Mouse (Mus musculus): ENCODE data around the gene Chst12. TPM values are rescaled to one million over a fixed set of nuclear protein-coding genes. Genes with fewer than 3 reads are reported as not detected.
"Not testable (repeated sequence)": the region's sequence is repeated elsewhere in the genome, so short reads cannot be mapped to it uniquely, and the experiment has no call there.

The Chst12 gene
- 18.4 and 18.7 TPM in 2 replicates for polyA plus RNA-seq (2015; fragmentation: Nextera tagmentation; extraction: Ambion mirVana)

DNA sequence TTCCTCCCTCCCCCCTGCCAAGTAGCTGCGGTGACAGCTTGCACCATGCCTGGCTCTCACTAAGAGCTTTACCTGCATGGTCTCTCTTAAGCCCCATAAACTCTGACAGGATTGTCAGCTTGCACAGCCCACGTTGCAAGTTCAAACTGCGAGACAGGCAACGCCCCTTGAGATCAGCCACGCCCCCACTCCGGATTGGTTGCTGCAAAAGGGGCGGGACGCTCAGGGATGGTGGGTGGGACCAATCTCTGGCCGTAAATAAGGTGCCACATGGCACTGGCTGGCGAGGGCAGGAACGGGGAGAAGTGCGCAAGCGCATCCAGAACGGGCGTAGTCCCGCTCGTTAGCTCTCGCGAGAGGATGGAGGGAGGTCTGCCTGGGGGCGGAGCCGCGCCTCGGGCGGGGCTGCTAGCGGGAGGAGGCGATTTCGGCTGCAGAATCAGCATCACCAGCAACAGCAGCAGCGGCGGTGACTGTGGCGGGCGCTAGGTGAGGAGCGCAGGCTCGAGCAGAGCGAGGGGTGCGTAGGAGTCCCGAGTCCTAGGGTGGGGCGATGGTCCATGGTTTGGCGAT lies at the start of gene Chst12:
Chst12 (plus strand) TSS at position 343 of the 573 bp plus-strand sequence.
- H3K9me3 ChIP-seq = no peaks in the 10 kb centered on the region
- no peaks in the 10 kb centered on the region for H3K36me3 ChIP-seq
- peaks cover 60% of the 10 kb centered on the region for H3K4me1 ChIP-seq
- H3K27me3 ChIP-seq = no peaks in the 10 kb centered on the region; the same call in 1 of the 2 replicates
- under 1% methylated on average over 38 of the region's 38 CpGs for whole genome bisulfite sequencing
- peak within 1 kb of the TSS; percentile 78 for H3K27ac ChIP-seq
- peak; percentile 93 for ATAC-seq (ENCODE audit: insufficient number of reproducible peaks, insufficient read depth, low FRiP score, low TSS enrichment, low read depth)
- H3K4me3 ChIP-seq = peak within 1 kb of the TSS; percentile 67
- H3K9ac ChIP-seq = peak within 1 kb of the TSS; percentile 83
- H3K4me2 ChIP-seq = peak within 1 kb of the TSS; percentile 80

DNA sequence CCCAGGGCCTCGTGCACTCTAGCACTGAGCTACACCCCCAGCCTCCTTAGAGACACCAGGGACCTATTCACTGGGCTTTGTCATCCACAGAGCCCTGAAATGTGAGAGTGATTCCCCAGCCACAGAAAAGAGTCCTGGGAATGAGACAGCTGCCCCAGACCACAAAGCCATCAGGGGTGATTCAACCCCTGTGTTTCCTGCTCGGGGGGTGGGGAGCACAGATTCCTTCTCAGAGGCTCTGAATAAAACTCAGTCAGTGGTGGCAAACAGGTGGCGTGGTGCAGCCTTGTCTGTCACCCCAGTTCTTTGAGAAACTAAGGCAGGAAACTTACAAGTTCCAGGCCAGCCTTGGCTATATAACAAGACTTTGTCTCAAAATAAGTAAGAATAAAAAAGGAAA lies 43.9 kb upstream of the Chst12 start:
- H3K36me3 ChIP-seq = no peaks in the 10 kb centered on the region
- H3K4me2 ChIP-seq = no peak overlapping the region
- no peaks in the 10 kb centered on the region for H3K4me1 ChIP-seq
- H3K4me3 ChIP-seq = no peak overlapping the region
- ATAC-seq (ENCODE audit: insufficient number of reproducible peaks, insufficient read depth, low FRiP score, low TSS enrichment, low read depth) = no peak
- peaks cover 12% of the 10 kb centered on the region; the same call in 1 of the 2 replicates for H3K9me3 ChIP-seq
- WGBS = 74% methylated on average over 3 of the region's 3 CpGs
- no peak overlapping the region for H3K27ac ChIP-seq
- no peaks in the 10 kb centered on the region for H3K27me3 ChIP-seq
- H3K9ac ChIP-seq = no peak overlapping the region

DNA sequence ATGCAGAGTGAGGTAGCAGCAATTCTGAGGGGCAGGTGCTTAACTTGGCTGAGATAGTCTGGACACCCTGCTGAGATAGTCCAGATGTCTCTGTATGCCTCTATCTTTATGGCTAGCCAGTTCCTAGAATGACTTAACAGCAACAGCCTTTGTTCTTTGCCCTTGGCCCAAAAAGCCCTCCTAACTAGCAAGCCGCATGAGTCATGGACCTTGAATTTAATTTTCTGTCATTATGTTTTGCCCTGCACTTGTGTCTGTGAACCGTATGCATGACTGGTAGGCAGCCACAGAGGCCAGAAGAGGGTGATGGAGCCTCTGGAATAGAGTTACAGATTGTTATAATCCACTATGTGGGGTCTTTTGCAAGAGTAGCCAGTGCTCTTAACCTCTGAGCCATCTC lies 42.2 kb upstream of the Chst12 start:
- H3K9me3 ChIP-seq = peaks cover 12% of the 10 kb centered on the region; the same call in 1 of the 2 replicates
- not testable (repeated sequence) for H3K4me1 ChIP-seq; H3K36me3 ChIP-seq; ATAC-seq (ENCODE audit: insufficient number of reproducible peaks, insufficient read depth, low FRiP score, low TSS enrichment, low read depth); H3K4me3 ChIP-seq; H3K4me2 ChIP-seq; H3K27me3 ChIP-seq; H3K27ac ChIP-seq; H3K9ac ChIP-seq
- WGBS = 75% methylated on average over 2 of the region's 2 CpGs

DNA sequence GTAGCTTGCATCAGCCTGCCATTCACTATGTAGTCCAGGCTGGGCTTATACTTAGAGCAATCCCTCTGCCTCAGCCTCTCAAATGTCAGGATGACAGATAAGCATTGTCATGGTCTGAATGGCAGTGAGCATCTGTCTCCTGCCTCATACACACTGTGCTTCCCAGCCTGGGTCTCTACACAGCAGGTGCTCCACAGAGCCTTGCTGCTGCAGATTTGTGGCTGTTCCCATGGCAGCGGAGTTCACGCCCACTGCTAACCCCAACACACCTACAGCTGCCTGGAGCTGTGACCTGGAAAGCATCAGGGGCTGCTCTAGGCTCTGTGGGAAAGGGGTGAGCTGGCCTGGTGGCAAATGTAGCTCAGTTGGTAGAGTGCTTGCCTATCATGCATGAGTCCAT lies 40.4 kb upstream of the Chst12 start:
- WGBS = 76% methylated on average over 2 of the region's 2 CpGs
- no peak overlapping the region for H3K4me3 ChIP-seq
- H3K27me3 ChIP-seq = no peaks in the 10 kb centered on the region
- peaks cover 12% of the 10 kb centered on the region; the same call in 1 of the 2 replicates for H3K9me3 ChIP-seq
- no peaks in the 10 kb centered on the region for H3K4me1 ChIP-seq
- H3K4me2 ChIP-seq = no peak overlapping the region
- ATAC-seq (ENCODE audit: insufficient number of reproducible peaks, insufficient read depth, low FRiP score, low TSS enrichment, low read depth) = no peak
- no peak overlapping the region for H3K9ac ChIP-seq
- H3K36me3 ChIP-seq = no peaks in the 10 kb centered on the region
- H3K27ac ChIP-seq = no peak overlapping the region

DNA sequence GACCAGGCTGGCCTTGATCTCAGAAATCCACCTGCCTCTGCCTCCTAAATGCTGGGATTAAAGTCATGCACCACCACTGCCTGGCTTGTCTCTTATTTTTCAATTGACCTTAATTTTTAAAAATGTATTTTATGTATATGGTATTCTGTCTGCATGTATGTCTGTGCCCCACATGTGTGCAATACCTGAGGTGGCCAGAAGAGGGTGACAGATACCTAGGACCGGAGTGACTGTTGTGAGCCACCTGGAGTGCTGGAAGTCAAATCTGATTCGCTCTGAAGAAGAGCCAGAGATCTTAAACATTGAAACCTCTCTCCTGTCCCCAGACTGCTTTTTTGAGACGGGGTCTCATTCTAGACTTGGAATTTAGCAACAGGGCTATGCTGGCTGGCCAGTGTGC lies 33.0 kb upstream of the Chst12 start:
- Histone ChIP-seq H3K27me3 (no peaks in the 10 kb centered on the region), H3K27ac (no peak overlapping the region), H3K36me3 (no peaks in the 10 kb centered on the region), H3K4me3 (no peak overlapping the region), H3K9ac (no peak overlapping the region), H3K9me3 (no peaks in the 10 kb centered on the region), H3K4me1 (no peaks in the 10 kb centered on the region), H3K4me2 (no peak overlapping the region)
- 84% methylated on average over 3 of the region's 3 CpGs for WGBS
- no peak for ATAC-seq (ENCODE audit: insufficient number of reproducible peaks, insufficient read depth, low FRiP score, low TSS enrichment, low read depth)

DNA sequence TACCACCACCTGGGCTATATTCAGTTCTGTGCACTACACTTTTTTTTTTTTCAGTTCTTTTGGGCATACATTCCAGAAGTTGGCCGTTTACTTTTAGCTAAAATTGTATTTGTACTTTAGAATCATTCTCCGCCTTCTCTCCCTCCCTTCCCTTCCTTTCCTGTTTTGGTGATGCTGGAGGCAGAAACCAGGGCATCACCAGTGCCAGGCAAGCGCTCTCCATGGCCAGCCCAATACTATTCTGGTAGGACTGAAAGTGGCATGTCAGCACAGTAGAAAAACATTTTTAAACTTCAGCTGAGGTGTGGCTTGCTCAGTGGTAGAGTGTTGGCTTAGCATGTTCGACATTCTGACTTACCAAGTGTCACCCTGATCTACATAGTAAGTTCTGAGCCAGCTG lies 23.9 kb upstream of the Chst12 start:
- no peak overlapping the region for H3K4me2 ChIP-seq
- no peak overlapping the region for H3K4me3 ChIP-seq
- H3K4me1 ChIP-seq = no peaks in the 10 kb centered on the region
- 75% methylated on average over 4 of the region's 4 CpGs for WGBS
- H3K9me3 ChIP-seq = no peaks in the 10 kb centered on the region
- H3K27me3 ChIP-seq = no peaks in the 10 kb centered on the region; the same call in 1 of the 2 replicates
- no peak overlapping the region for H3K9ac ChIP-seq
- no peak for ATAC-seq (ENCODE audit: insufficient number of reproducible peaks, insufficient read depth, low FRiP score, low TSS enrichment, low read depth)
- no peak overlapping the region for H3K27ac ChIP-seq
- no peaks in the 10 kb centered on the region for H3K36me3 ChIP-seq

DNA sequence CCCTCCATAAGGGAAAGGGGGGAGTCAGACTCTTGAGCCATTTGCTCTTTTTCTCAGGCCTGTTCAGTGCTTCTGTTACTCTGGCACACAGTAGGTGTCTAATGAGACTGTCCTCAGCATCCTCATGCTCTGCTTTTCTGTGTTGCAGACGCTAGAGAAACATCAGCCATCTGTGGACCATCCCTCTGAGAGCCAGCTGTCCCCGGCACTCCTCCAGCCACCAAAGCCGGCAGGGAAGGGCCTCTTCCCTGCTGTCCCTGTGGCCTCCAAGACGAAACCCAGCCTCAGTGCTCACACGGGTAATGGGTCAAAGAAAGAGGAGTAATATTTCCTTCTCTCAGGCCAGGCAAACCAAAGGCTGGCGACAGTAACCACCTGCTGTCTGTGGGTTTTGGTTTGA lies 14.2 kb upstream of the Chst12 start:
- H3K27me3 ChIP-seq = peaks cover 13% of the 10 kb centered on the region
- H3K9me3 ChIP-seq = no peaks in the 10 kb centered on the region
- H3K27ac ChIP-seq = no peak overlapping the region
- H3K9ac ChIP-seq = no peak overlapping the region
- H3K4me1 ChIP-seq = no peaks in the 10 kb centered on the region
- H3K36me3 ChIP-seq = no peaks in the 10 kb centered on the region
- no peak overlapping the region for H3K4me2 ChIP-seq
- WGBS = 63% methylated on average over 6 of the region's 6 CpGs
- no peak for ATAC-seq (ENCODE audit: insufficient number of reproducible peaks, insufficient read depth, low FRiP score, low TSS enrichment, low read depth)
- no peak overlapping the region for H3K4me3 ChIP-seq

DNA sequence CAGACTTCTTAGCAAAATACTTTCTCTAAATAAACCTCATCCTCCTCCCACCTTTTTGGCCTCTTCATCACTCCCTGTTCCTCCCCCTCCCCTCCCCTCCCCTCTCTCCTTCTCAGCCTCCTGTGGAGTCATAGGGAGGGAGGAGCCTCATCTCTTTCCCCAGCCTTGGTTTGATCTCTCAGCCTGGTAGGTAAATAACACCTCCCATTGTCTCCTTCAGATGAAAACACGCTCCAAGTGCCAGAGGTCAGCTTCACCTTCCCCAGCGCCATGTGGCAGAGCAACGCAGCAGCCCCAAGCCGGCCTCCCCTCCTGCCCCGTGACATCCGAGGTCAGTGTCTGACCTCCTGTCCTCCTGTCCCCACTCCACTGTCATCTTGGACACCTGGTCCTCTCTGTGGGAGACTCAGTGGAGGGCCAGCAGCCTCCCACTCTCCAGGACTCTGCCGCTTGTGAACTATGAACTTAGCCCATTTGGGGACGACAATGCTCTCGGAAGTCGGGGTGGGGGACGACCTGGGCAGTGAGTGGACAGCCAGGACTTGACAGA lies 12.6 kb upstream of the Chst12 start:
- Histone ChIP-seq H3K27me3 (peaks cover 4% of the 10 kb centered on the region; the same call in 1 of the 2 replicates), H3K4me2 (no peak overlapping the region), H3K9ac (no peak overlapping the region), H3K27ac (no peak overlapping the region), H3K4me1 (no peaks in the 10 kb centered on the region), H3K4me3 (no peak overlapping the region), H3K36me3 (no peaks in the 10 kb centered on the region), H3K9me3 (no peaks in the 10 kb centered on the region)
- 26% methylated on average over 11 of the region's 11 CpGs for WGBS
- no peak for ATAC-seq (ENCODE audit: insufficient number of reproducible peaks, insufficient read depth, low FRiP score, low TSS enrichment, low read depth)

DNA sequence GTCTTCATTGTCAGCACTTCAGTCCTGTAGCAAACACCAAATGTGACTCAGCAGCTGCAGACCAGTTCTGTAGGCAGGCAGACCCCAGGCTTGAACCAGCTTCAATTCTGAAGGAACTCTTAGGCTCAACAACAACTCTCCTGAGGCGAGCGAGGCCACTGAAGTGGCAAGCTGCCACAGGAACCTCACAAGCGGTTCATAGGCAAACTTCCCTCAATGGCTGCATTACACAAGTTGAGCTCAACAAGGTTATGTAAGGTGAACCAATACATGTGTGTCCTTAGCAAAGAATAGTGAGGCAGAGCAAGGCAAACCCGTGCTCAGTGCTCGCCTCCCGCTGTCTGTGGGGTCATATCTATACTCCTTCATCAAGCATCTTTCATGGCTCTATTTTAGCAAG lies 7.2 kb upstream of the Chst12 start:
- Histone ChIP-seq H3K27ac (no peak overlapping the region), H3K4me2 (no peak overlapping the region), H3K4me1 (peaks cover 9% of the 10 kb centered on the region), H3K36me3 (no peaks in the 10 kb centered on the region), H3K27me3 (no peaks in the 10 kb centered on the region; the same call in 1 of the 2 replicates), H3K9ac (no peak overlapping the region), H3K4me3 (no peak overlapping the region), H3K9me3 (no peaks in the 10 kb centered on the region)
- ATAC-seq (ENCODE audit: insufficient number of reproducible peaks, insufficient read depth, low FRiP score, low TSS enrichment, low read depth) = no peak
- 81% methylated on average over 6 of the region's 6 CpGs for WGBS

DNA sequence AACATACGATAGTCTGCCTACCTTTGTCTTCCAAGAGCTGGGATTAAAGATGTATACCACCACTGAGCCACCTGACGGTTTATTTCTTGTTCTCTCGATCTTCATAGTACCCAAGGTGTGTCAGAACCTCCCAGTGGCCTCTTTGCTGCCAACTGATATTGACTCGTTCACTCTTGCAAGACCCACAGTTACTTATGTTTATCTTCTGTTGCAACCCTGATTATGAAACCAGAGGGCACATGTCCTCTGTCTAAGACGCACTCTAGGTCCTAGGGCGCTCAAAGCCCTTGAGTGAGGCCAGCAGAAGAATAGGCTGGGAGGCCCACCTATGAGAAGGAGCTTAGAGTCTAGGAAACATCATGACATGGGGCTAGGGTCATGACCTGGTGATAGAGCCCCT lies 4.6 kb upstream of the Chst12 start:
- no peak overlapping the region for H3K9ac ChIP-seq
- H3K4me3 ChIP-seq = no peak overlapping the region
- H3K9me3 ChIP-seq = no peaks in the 10 kb centered on the region
- no peaks in the 10 kb centered on the region for H3K36me3 ChIP-seq
- H3K27ac ChIP-seq = no peak overlapping the region
- no peak overlapping the region for H3K4me2 ChIP-seq
- H3K27me3 ChIP-seq = no peaks in the 10 kb centered on the region; the same call in 1 of the 2 replicates
- no peak for ATAC-seq (ENCODE audit: insufficient number of reproducible peaks, insufficient read depth, low FRiP score, low TSS enrichment, low read depth)
- WGBS = 90% methylated on average over 6 of the region's 6 CpGs
- H3K4me1 ChIP-seq = peaks cover 18% of the 10 kb centered on the region

DNA sequence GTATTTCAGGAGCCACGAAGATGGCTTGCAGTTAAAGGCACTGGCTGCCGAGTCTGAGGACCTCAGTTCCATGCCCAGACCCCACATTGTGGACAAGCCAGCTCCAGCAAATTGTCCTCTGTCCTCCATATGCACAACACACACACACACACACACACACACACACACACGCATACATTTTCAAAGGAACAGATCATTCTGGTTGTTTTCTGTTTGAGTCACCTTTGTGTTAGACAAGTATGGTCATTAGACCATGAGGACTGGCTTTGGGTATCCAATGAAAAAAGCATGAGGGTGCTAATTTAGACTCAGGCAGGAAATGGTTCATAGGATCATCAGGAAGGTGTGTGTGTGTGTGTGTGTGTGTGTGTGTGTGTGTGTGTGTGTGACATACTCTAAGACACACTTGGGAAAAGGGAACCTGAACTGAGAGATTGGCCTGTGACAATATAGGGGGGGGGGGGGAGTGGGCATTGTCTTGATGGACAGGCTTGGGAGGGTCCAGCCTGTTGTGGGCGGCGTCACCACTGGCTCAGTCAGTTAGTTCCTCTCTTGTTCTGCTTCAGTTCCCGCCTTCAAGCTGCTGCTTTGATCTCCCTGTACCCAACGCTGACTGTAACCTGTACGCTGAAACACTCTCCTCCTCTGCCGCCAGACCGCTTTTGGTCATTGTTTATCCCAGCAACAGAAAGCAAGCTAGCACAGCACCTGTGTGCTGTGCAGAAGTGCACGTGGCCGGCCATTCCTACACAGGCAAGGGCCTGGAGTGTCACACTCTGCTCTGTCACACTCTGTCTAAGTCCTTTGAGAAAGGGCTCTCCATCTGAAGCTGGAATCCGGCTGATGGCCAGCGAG lies 3.1 kb upstream of the Chst12 start:
- Histone ChIP-seq H3K36me3 (no peaks in the 10 kb centered on the region), H3K4me3 (peak overlapping the region; percentile 24), H3K4me1 (peaks cover 33% of the 10 kb centered on the region), H3K9ac (peak overlapping the region; percentile 69), H3K27ac (no peak overlapping the region), H3K4me2 (peak overlapping the region; percentile 55), H3K9me3 (no peaks in the 10 kb centered on the region), H3K27me3 (no peaks in the 10 kb centered on the region; the same call in 1 of the 2 replicates)
- no peak for ATAC-seq (ENCODE audit: insufficient number of reproducible peaks, insufficient read depth, low FRiP score, low TSS enrichment, low read depth)
- WGBS = 19% methylated on average over 14 of the region's 14 CpGs

DNA sequence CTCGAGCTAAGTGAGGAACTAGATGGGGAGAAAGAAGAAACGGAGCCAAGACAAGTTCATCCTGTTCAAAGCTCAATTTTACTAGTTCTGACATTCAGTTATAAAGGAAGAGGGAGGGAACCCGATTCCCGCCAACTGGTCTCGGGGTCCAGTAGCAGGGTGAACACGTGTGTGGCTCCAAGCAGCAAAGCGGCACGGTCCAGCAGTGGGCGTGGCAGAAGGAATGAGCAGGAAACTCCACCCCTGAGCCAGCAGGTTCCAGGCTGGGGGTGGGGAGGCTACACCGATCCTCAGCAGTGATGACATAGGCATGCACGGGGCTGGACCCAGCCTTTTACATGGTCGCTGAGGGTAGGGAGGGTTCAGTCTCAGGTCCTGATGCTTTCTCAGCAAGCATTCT lies 2.4 kb upstream of the Chst12 start:
- not testable (repeated sequence) for H3K27me3 ChIP-seq; H3K27ac ChIP-seq; ATAC-seq (ENCODE audit: insufficient number of reproducible peaks, insufficient read depth, low FRiP score, low TSS enrichment, low read depth); H3K9me3 ChIP-seq; H3K36me3 ChIP-seq
- Histone ChIP-seq H3K9ac (peak overlapping the region; percentile 69), H3K4me1 (peaks cover 40% of the 10 kb centered on the region), H3K4me3 (peak overlapping the region; percentile 24), H3K4me2 (peak overlapping the region; percentile 55)
- WGBS = 1% methylated on average over 12 of the region's 12 CpGs
